Mouse (Mus musculus) limb, embryonic 10.5 days (tissue): ENCODE results near the gene Faf1. TPM values are rescaled to one million over a fixed set of nuclear protein-coding genes. Genes with fewer than 3 reads are reported as not detected.

Source experiments
- DNase-seq: peaks from one replicate; pipeline ENCODE4 v3.0.0-alpha.2; 2017; ENCODE audit warnings: low spot score
- H3K27ac ChIP-seq: fragments of 300-500 bp; sonication (generic); 2 replicates; pipeline ENCODE4 v1.5.1; 2016; ENCODE audit warnings: mild to moderate bottlenecking
- H3K27me3 ChIP-seq: fragments of 300-500 bp; sonication (generic); 2 replicates; pipeline ENCODE4 v1.6.1; 2016; ENCODE audit warnings: low read depth, mild to moderate bottlenecking; ENCODE audit not compliant: poor library complexity, severe bottlenecking
- H3K36me3 ChIP-seq: fragments of 300-500 bp; sonication (generic); 2 replicates; pipeline ENCODE4 v1.6.1; 2016; ENCODE audit warnings: mild to moderate bottlenecking, moderate library complexity
- H3K4me1 ChIP-seq: fragments of 300-500 bp; sonication (generic); 2 replicates; pipeline ENCODE4 v1.6.1; 2016
- H3K4me3 ChIP-seq: fragments of 300-500 bp; sonication (generic); 2 replicates; pipeline ENCODE4 v1.5.1; 2016; ENCODE audit warnings: mild to moderate bottlenecking, moderate library complexity
- H3K9me3 ChIP-seq: fragments of 300-500 bp; sonication (generic); replicated peaks from 2 replicates; pipeline ENCODE4 v1.6.1; 2016; ENCODE audit warnings: mild to moderate bottlenecking
- WGBS: fragments of 180-500 bp; shearing (Covaris S2); methylation state at CpG from one replicate; pipeline ENCODE4 v1.1.7; 2016; 5-methylcytosine and 5-hydroxymethylcytosine counted together
- polyA plus RNA-seq: library from polyadenylated mRNA; unstranded; fragments of >200 nt; fragmentation: Nextera tagmentation; extraction: Ambion mirVana; gene quantifications from 2 replicates; pipeline ENCODE4 v1.2.1, GENCODE M21; 2016

The Faf1 gene
- polyA plus RNA-seq, 1 experiment from 2014 or later = 29.2 TPM

- Histone ChIP-seq H3K27ac (peak overlapping the region; percentile 11), H3K4me3 (peak overlapping the region; percentile 50), H3K36me3 (no peaks in the 10 kb centered on the region), H3K4me1 (peaks cover 12% of the 10 kb centered on the region), H3K27me3 (peaks cover 93% of the 10 kb centered on the region), H3K9me3 (no peaks in the 10 kb centered on the region)
- DNase-seq = peak; percentile 79
- under 1% methylated on average over 53 of the region's 53 CpGs for WGBS
These were observed 19.2 kb upstream of the Faf1 start for GRCm38 (mm10) chr4:109657021-109657850.

GRCm38 (mm10) chr4:109657851-109658500 lies 18.4 kb upstream of the Faf1 start:
- WGBS = 2% methylated on average over 20 of the region's 20 CpGs

GRCm38 (mm10) chr4:109658826-109659225 lies 17.6 kb upstream of the Faf1 start:
- Histone ChIP-seq H3K27ac (no peak overlapping the region), H3K27me3 (peaks cover 100% of the 10 kb centered on the region), H3K4me3 (no peak overlapping the region), H3K4me1 (peaks cover 12% of the 10 kb centered on the region), H3K9me3 (no peaks in the 10 kb centered on the region), H3K36me3 (no peaks in the 10 kb centered on the region)
- 3% methylated on average over 8 of the region's 8 CpGs for WGBS
- no peak for DNase-seq

More at GRCm38 (mm10) chr4:109657851-109658500, 18.4 kb upstream of the Faf1 start:
- Histone ChIP-seq H3K27ac (no peak overlapping the region), H3K4me3 (peak overlapping the region; percentile 50), H3K36me3 (no peaks in the 10 kb centered on the region), H3K9me3 (no peaks in the 10 kb centered on the region), H3K4me1 (peaks cover 12% of the 10 kb centered on the region), H3K27me3 (peaks cover 100% of the 10 kb centered on the region)
- peak; percentile 53 for DNase-seq

GRCm38 (mm10) chr4:109659571-109659970 lies 16.8 kb upstream of the Faf1 start:
- no peak overlapping the region for H3K4me3 ChIP-seq
- no peak for DNase-seq
- peaks cover 100% of the 10 kb centered on the region for H3K27me3 ChIP-seq
- 10% methylated on average over 2 of the region's 2 CpGs for WGBS
- peaks cover 12% of the 10 kb centered on the region for H3K4me1 ChIP-seq
- no peak overlapping the region for H3K27ac ChIP-seq
- H3K9me3 ChIP-seq = no peaks in the 10 kb centered on the region
- H3K36me3 ChIP-seq = no peaks in the 10 kb centered on the region

- DNase-seq = no peak
- Histone ChIP-seq H3K27me3 (peaks cover 100% of the 10 kb centered on the region), H3K9me3 (no peaks in the 10 kb centered on the region), H3K27ac (no peak overlapping the region), H3K4me1 (peaks cover 20% of the 10 kb centered on the region), H3K4me3 (no peak overlapping the region), H3K36me3 (no peaks in the 10 kb centered on the region)
- 9% methylated on average over 3 of the region's 3 CpGs for WGBS
These were observed 15.8 kb upstream of the Faf1 start for GRCm38 (mm10) chr4:109660568-109660967.

GRCm38 (mm10) chr4:109661183-109661582 lies 15.2 kb upstream of the Faf1 start:
- H3K36me3 ChIP-seq = no peaks in the 10 kb centered on the region
- H3K4me3 ChIP-seq = no peak overlapping the region
- H3K27me3 ChIP-seq = peaks cover 100% of the 10 kb centered on the region
- 1% methylated on average over 5 of the region's 5 CpGs for WGBS
- H3K27ac ChIP-seq = no peak overlapping the region
- H3K9me3 ChIP-seq = no peaks in the 10 kb centered on the region
- peaks cover 26% of the 10 kb centered on the region for H3K4me1 ChIP-seq
- peak; percentile 32 for DNase-seq

GRCm38 (mm10) chr4:109662271-109662670 lies 14.1 kb upstream of the Faf1 start:
- H3K36me3 ChIP-seq = no peaks in the 10 kb centered on the region
- no peak overlapping the region for H3K27ac ChIP-seq
- H3K4me3 ChIP-seq = no peak overlapping the region
- peaks cover 91% of the 10 kb centered on the region for H3K27me3 ChIP-seq
- peaks cover 30% of the 10 kb centered on the region for H3K4me1 ChIP-seq
- no peak for DNase-seq
- no peaks in the 10 kb centered on the region for H3K9me3 ChIP-seq
- 5% methylated on average over 5 of the region's 5 CpGs for WGBS

GRCm38 (mm10) chr4:109664091-109664490 lies 12.3 kb upstream of the Faf1 start:
- WGBS = 7% methylated on average over 5 of the region's 5 CpGs
- DNase-seq = no peak
- Histone ChIP-seq H3K36me3 (no peaks in the 10 kb centered on the region), H3K4me3 (no peak overlapping the region), H3K4me1 (peaks cover 29% of the 10 kb centered on the region), H3K27ac (no peak overlapping the region), H3K9me3 (no peaks in the 10 kb centered on the region), H3K27me3 (peaks cover 72% of the 10 kb centered on the region)

GRCm38 (mm10) chr4:109665101-109665981 lies 11.0 kb upstream of the Faf1 start:
- no peaks in the 10 kb centered on the region for H3K36me3 ChIP-seq
- H3K4me1 ChIP-seq = peaks cover 29% of the 10 kb centered on the region
- H3K27ac ChIP-seq = peak overlapping the region; percentile 91
- DNase-seq = peak; percentile 49
- peaks cover 60% of the 10 kb centered on the region for H3K27me3 ChIP-seq
- no peaks in the 10 kb centered on the region for H3K9me3 ChIP-seq
- H3K4me3 ChIP-seq = peak overlapping the region; percentile 77
- WGBS = under 1% methylated on average over 49 of the region's 49 CpGs

GRCm38 (mm10) chr4:109665982-109666460 lies 10.4 kb upstream of the Faf1 start:
- Histone ChIP-seq H3K4me1 (peaks cover 29% of the 10 kb centered on the region), H3K36me3 (no peaks in the 10 kb centered on the region), H3K4me3 (peak overlapping the region; percentile 77), H3K9me3 (no peaks in the 10 kb centered on the region), H3K27me3 (peaks cover 53% of the 10 kb centered on the region), H3K27ac (peak overlapping the region; percentile 91)
- peak; percentile 76 for DNase-seq
- WGBS = under 1% methylated on average over 49 of the region's 49 CpGs

GRCm38 (mm10) chr4:109666461-109667269 lies 9.7 kb upstream of the Faf1 start, which contains the start of gene Cdkn2c:
TSS of gene Cdkn2c (minus strand) at chr4:109667189.
- Histone ChIP-seq H3K36me3 (no peaks in the 10 kb centered on the region), H3K27ac (peak within 1 kb of the TSS; percentile 91), H3K9me3 (no peaks in the 10 kb centered on the region), H3K4me3 (peak within 1 kb of the TSS; percentile 77), H3K27me3 (peaks cover 47% of the 10 kb centered on the region), H3K4me1 (peaks cover 29% of the 10 kb centered on the region)
- DNase-seq = peak; percentile 89
- WGBS = under 1% methylated on average over 64 of the region's 64 CpGs

GRCm38 (mm10) chr4:109667518-109667917 lies 8.9 kb upstream of the Faf1 start:
- Histone ChIP-seq H3K36me3 (no peaks in the 10 kb centered on the region), H3K27ac (no peak overlapping the region), H3K4me3 (peak overlapping the region; percentile 77), H3K27me3 (peaks cover 38% of the 10 kb centered on the region), H3K4me1 (peaks cover 29% of the 10 kb centered on the region), H3K9me3 (no peaks in the 10 kb centered on the region)
- DNase-seq = no peak
- 24% methylated on average over 2 of the region's 2 CpGs for whole genome bisulfite sequencing
